Mouse (Mus musculus) ES-E14 (cell line): ENCODE measurements around the gene St13. TPM values are rescaled to one million over a fixed set of nuclear protein-coding genes. Genes with fewer than 3 reads are reported as not detected.

ENCODE experiments used
- DNase-seq: peaks from one replicate; pipeline ENCODE4 v3.0.0-alpha.2; 2013; ENCODE audit warnings: low read depth, low spot score
- H3K27ac ChIP-seq: 2 replicates; pipeline ENCODE4 v1.5.1; 2012; ENCODE audit warnings: low read depth, mild to moderate bottlenecking, low read length, moderate library complexity, mixed read lengths; ENCODE audit not compliant: poor library complexity, insufficient read depth, severe bottlenecking
- H3K36me3 ChIP-seq: 2 replicates; pipeline ENCODE4 v1.6.1; 2012; ENCODE audit warnings: mild to moderate bottlenecking, low read length, moderate library complexity, mixed read lengths; ENCODE audit not compliant: control insufficient read depth, poor library complexity, insufficient read depth, severe bottlenecking
- H3K4me1 ChIP-seq, 2 experiments: fragments of 150-350 bp in 1 of 2; sonication (generic) in 1 of 2; 2 replicates each; pipeline ENCODE4 v1.6.1; 2012; ENCODE audit warnings: low read length in 2 of 2, mild to moderate bottlenecking in 1 of 2, mixed read lengths in 1 of 2; ENCODE audit not compliant: control insufficient read depth in 2 of 2, insufficient read depth in 2 of 2, poor library complexity in 1 of 2
- H3K4me3 ChIP-seq, 2 experiments: fragments of 150-350 bp in 1 of 2; sonication (generic) in 1 of 2; 2 replicates each; pipeline ENCODE4 v1.5.1; 2012; ENCODE audit warnings: low read length in 2 of 2, low read depth in 1 of 2, mild to moderate bottlenecking in 1 of 2, mixed read lengths in 1 of 2; ENCODE audit not compliant: insufficient read depth in 1 of 2, poor library complexity in 1 of 2, severe bottlenecking in 1 of 2
- H3K9ac ChIP-seq: 2 replicates; pipeline ENCODE4 v1.6.1; 2012; ENCODE audit warnings: low read depth, mild to moderate bottlenecking, low read length, mixed read lengths; ENCODE audit not compliant: poor library complexity, insufficient read depth, severe bottlenecking
- H3K9me3 ChIP-seq: fragments of 150-350 bp; sonication (generic); 2 replicates; pipeline ENCODE4 v1.6.1; 2012; ENCODE audit warnings: low read depth, mild to moderate bottlenecking, low read length; ENCODE audit not compliant: control insufficient read depth, insufficient read depth
- CHD2 ChIP-seq: IDR thresholded peaks from 2 replicates; pipeline ENCODE4 v1.6.1; 2014; ENCODE audit warnings: mild to moderate bottlenecking, low read depth, low read length, inconsistent platforms
- HCFC1 ChIP-seq: IDR thresholded peaks from 2 replicates; pipeline ENCODE4 v1.6.1; 2012; ENCODE audit warnings: low read length, inconsistent platforms, borderline replicate concordance; ENCODE audit not compliant: insufficient read depth
- MAFK ChIP-seq: IDR thresholded peaks from 2 replicates; pipeline ENCODE4 v1.6.1; 2014; ENCODE audit warnings: mild to moderate bottlenecking, low read depth, low read length, inconsistent platforms; ENCODE audit not compliant: insufficient read depth
- ZC3H11A ChIP-seq: IDR thresholded peaks from 2 replicates; pipeline ENCODE4 v1.6.1; 2012; ENCODE audit warnings: low read depth, mild to moderate bottlenecking, inconsistent platforms, low read length, borderline replicate concordance
- ZNF384 ChIP-seq: IDR thresholded peaks from 2 replicates; pipeline ENCODE4 v1.6.1; 2012; ENCODE audit warnings: low read depth, low read length, inconsistent platforms
- in situ Hi-C, 2 experiments: fragments of 600-800 bp; cut with MboI; formaldehyde crosslinking; loops; one replicate each; pipeline ENCODE4 v1.15.1; 2025; ENCODE audit warnings: low sequenced_read_pairs in 2 of 2, inconsistent platforms in 1 of 2; ENCODE audit not compliant: unreplicated experiment in 2 of 2
- total RNA-seq: library from RNA; depleted of rRNA; stranded (reverse); fragments of 300-350 nt; gene quantifications from 2 replicates; pipeline ENCODE4 v1.2.3, GENCODE M21; 2012

St13 gene
- total RNA-seq, 1 experiment = 254 TPM

GRCm38 (mm10) chr15:81329721-81330369 lies 70.0 kb downstream of the St13 start:
- Histone ChIP-seq H3K9me3 (no peaks in the 10 kb centered on the region), H3K27ac (no peak overlapping the region), H3K9ac (no peak overlapping the region), H3K4me1 (peaks cover 0 to 6% of the 10 kb centered on the region in 2 experiments; a peak in 1 of 4 replicates), H3K36me3 (peaks cover 19% of the 10 kb centered on the region; the same call in 1 of the 2 replicates), H3K4me3 (no peak overlapping the region)
- TF ChIP-seq ZNF384 (no peak), MAFK (no peak), HCFC1 (no peak), CHD2 (no peak), ZC3H11A (no peak)
- no peak for DNase-seq
- in situ Hi-C loops = no loop called here

DNA sequence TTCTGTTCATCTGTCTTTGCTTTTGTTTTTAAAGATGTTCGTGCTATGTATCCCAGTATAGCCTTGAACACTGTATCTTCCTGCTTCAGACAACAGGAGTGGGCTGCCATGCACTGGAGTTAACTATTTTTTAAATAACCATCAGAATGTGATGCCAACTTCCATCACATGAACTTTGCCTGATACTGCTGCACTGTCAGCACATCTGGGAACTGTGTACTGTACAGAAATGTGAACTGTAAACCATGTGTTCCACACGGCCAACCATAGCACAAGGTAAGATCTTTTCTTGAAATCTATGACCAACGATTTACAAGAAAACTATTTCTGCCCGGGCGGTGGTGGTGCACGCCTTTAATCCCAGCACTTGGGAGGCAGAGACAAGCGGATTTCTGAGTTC lies 72.4 kb downstream of the St13 start:
- no peak for DNase-seq
- Histone ChIP-seq H3K4me3 (no peak overlapping the region), H3K4me1 (peaks cover 0 to 6% of the 10 kb centered on the region in 2 experiments; a peak in 1 of 4 replicates)

DNA sequence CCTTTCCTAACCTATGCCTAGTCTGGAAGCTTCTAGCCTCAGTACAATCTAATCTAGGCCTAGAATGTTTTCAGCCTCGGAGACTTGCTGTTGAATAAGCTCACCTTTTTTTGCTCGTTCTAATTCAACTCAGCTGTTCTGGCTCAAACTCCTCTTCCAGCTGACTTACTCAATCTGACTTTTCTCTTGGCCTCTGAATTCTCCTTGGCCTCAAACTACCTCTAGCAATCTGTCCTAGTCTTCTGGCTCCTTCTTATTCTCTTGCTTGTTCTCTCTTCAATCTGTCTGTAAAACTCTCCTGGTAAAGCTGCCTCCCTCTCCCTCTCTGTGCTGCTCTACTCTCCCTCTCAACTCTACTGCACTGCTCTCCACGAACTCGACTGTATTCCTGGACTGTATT lies 74.9 kb downstream of the St13 start:
- DNase-seq = no peak
- H3K4me3 ChIP-seq = no peak overlapping the region
- peaks cover 20% of the 10 kb centered on the region; the same call in 1 of the 2 replicates for H3K36me3 ChIP-seq
- 0 out of 4 replicates have a peak, but pooled peaks cover 0 to 2% of the 10 kb centered on the region in 2 experiments for H3K4me1 ChIP-seq
- TF ChIP-seq CHD2 = no peak
- no peak for TF ChIP-seq ZC3H11A
- in situ Hi-C loops = no loop called here
- no peak overlapping the region for H3K27ac ChIP-seq
- H3K9me3 ChIP-seq = no peaks in the 10 kb centered on the region
- H3K9ac ChIP-seq = no peak overlapping the region

More for the DNA sequence above, 72.4 kb downstream of the St13 start:
- Histone ChIP-seq H3K9me3 (no peaks in the 10 kb centered on the region), H3K36me3 (peaks cover 18% of the 10 kb centered on the region; the same call in 1 of the 2 replicates), H3K9ac (no peak overlapping the region), H3K27ac (no peak overlapping the region)
- TF ChIP-seq MAFK (no peak), ZC3H11A (no peak), CHD2 (no peak), ZNF384 (no peak), HCFC1 (no peak)
- in situ Hi-C loops = no loop called here

GRCm38 (mm10) chr15:81320137-81320536 lies 79.7 kb downstream of the St13 start:
- Histone ChIP-seq H3K9me3 (no peaks in the 10 kb centered on the region), H3K27ac (no peak overlapping the region), H3K36me3 (peaks cover 11% of the 10 kb centered on the region), H3K4me3 (no peak overlapping the region), H3K9ac (no peak overlapping the region), H3K4me1 (no peaks in the 10 kb centered on the region; a peak in 1 of 4 replicates)
- no peak for DNase-seq
- in situ Hi-C loops = no loop called here
- TF ChIP-seq HCFC1 (no peak), ZC3H11A (no peak), ZNF384 (no peak), MAFK (no peak), CHD2 (no peak)

- no peak overlapping the region for H3K27ac ChIP-seq
- no peak overlapping the region for H3K4me3 ChIP-seq
- H3K9me3 ChIP-seq = no peaks in the 10 kb centered on the region
- TF ChIP-seq CHD2 (no peak), ZNF384 (no peak), ZC3H11A (no peak)
- H3K9ac ChIP-seq = no peak overlapping the region
- no peak for DNase-seq
- no peaks in the 10 kb centered on the region; a peak in 1 of 4 replicates for H3K4me1 ChIP-seq
- in situ Hi-C loops = no loop called here
- peaks cover 11% of the 10 kb centered on the region for H3K36me3 ChIP-seq
Observed at GRCm38 (mm10) chr15:81319462-81319861, 80.4 kb downstream of the St13 start.
